Mouse (Mus musculus) erythroblast, adult 5-6 weeks (primary cell): ENCODE measurements around the gene Hspa1l. TPM values are rescaled to one million over a fixed set of nuclear protein-coding genes. Genes with fewer than 3 reads are reported as not detected.

Experiments
- ATAC-seq: replicated peaks from 2 replicates; pipeline ENCODE4 v1.8.0; 2016; ENCODE audit warnings: moderate number of reproducible peaks, mild to moderate bottlenecking, moderate TSS enrichment, inconsistent platforms; ENCODE audit not compliant: poor library complexity, low FRiP score, severe bottlenecking
- total RNA-seq, 2 experiments: library from RNA; stranded (forward) in 1 of 2; stranded (reverse) in 1 of 2; fragments of 150-400 nt in 1 of 2; fragments of 200-764, 138-1000 nt in 1 of 2; gene quantifications; 2 replicates each; pipeline versions ENCODE4 v1.2.3 to v1.2.4; 2015 to 2017; ENCODE audit warnings: low replicate concordance in 2 of 2

Hspa1l gene
- total RNA-seq, 2 experiments from 2014 or later: not detected

DNA sequence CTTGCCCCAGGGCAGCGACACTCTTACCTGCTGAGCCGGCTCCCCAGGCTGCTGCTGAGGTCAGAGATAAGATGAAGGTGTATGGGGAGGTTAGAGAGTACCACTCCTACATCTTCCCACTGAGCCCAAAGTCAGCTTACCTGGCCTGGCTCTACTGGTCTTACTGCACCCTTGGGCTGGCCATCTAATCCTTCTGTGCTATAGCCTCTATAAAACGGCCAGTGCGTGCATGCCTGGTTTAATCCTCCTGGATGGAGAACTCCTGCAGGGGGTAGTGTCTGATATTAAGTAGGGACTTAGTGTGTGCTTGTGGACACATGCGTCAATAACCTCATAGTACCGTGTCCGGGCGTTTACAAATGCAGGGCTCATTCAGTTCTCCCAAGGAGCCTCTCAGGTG lies 48.0 kb downstream of the Hspa1l start:
- ATAC-seq: no peak

DNA sequence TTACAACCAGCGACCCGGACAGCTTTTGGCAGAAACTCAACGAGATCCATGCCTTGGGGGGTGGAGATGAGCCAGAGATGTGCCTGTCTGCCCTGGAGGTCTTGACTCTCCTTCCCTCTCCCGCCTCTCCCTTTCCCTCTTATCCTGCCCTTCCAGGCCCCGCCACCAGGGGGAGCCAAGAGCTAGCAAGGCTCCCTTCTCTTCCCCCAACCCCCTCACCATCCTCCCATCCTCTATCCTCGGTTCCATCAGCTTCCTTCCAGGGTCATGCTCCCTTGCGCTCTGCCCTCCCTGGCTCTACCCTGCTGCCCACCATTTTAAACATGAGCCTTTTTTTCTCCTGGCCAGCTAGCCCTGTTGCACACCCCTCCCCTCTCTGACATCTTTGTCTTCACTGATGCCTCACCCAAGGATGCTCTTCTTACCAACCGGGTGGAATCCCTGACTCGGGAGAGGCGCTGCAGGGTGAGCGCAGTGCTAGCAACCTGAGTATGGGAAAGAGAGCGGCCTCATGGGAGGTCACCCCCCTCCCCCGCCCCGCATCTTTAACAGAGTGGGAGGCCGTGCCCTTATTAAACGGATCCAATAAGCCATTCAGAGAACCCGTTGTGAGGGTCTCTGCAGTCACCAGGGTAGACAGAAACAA lies 48.8 kb downstream of the Hspa1l start:
- peak; percentile 78 for ATAC-seq

DNA sequence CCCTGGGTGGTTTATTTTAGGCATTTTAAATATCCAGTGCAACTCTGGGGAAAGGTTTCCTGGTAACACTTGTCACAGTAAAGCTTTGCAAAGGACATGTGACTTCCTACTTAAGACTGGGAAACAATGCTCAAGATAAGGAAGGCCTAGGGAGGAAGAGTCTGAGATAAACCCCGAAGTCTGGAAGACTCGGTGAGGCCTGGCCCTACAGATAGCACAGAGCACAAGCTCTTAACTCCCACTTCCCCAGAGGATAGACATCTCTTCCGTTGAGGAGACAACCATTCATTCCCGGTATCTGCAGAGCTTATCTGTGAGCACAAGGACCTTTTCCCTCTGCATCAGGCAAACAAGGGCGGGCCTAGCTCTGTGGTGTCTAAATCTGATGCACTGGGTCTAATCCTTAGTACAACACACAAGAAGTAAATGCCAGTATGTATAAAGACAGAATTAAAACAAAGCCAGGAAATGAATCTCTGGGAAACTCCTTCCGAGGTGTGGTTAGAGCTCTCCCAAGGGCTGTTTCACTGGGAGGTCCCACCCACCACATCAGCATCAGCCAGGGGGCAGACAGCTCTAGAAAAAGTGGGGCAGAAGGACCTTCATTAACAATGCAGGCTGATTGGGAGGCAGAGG lies 49.5 kb downstream of the Hspa1l start:
- no peak for ATAC-seq

DNA sequence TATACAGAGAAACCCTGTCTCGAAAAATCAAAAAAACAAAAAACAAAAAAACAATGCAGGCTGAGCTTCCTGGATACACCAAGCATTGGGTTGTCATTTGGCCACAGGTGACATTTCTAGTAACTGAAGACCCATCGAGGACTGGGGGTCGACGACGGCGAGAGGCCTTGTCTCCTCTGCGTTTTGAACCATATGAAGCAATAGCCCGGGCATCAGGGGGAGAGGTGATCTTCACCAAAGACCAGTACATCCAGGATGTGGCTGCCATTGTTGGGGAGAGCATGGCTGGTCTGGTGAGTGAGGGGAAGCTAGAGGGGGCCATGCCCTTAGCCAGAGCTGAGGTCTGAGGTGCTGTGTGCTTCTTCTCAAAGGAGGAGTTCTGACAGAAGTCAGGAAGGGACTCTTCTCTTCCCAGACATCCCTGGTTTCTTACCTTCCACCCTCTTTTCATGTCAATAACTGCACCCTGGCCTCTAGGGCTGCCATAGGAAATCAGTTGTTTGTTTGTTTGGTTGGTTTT lies 50.1 kb downstream of the Hspa1l start:
- no peak for ATAC-seq

DNA sequence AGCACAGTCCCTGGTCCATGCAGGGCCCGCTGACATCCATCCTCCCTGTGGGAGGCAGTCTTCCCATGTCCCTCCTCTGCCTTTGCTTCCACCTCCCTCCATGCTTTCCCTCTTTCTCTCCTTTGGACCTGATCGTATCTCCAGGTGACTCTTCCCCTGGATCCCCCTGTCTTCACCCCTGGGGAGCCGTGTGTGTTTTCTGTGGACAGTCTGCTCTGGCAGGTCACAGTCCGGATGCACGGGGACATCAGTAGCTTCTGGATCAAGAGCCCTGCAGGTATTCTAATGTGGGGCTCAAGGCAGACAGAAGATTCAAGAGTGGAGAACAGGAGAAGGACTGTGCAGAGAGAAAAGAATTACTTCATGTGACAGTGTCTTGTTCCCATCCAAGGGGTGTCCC lies 50.7 kb downstream of the Hspa1l start:
- no peak for ATAC-seq

DNA sequence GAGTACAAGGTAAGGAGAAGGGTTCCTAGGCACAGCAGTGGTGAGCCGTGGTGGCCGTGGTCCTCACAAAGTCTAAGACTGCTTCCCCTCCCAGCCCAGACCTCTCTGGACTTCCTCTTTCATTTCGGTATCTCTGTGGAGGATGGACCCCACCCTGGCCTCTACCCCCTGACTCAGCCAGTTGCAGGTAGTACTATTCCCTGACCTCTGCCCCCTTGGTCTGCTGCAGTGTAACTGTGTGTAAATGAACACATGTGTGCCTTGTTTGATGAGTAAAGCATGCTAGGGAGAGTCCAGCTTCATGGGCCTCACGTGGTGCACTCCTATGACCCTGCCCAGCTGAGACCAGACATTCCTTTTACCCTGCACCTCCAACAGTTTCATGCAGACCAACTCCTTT lies 51.3 kb downstream of the Hspa1l start:
- ATAC-seq: no peak

DNA sequence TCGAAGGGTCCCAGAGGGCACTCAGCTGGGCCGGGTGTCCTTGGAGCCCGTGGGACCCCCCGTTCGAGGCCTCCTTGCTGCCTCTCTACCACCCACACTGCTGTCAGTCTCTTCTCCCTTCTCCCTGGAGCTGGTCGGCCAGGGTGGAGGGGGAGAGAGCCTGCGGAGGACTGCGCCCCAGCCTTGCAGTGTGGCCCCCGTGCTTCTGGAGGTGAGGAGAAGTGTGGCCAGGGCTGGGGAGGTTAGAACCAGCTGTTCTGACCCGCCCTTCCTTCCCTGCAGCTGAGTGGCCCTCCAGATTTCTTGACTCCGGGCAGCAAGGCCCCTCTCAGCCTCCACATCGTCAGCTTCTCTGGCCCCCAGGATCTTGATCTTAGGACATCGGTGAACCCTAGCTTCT lies 51.8 kb downstream of the Hspa1l start:
- no peak for ATAC-seq

DNA sequence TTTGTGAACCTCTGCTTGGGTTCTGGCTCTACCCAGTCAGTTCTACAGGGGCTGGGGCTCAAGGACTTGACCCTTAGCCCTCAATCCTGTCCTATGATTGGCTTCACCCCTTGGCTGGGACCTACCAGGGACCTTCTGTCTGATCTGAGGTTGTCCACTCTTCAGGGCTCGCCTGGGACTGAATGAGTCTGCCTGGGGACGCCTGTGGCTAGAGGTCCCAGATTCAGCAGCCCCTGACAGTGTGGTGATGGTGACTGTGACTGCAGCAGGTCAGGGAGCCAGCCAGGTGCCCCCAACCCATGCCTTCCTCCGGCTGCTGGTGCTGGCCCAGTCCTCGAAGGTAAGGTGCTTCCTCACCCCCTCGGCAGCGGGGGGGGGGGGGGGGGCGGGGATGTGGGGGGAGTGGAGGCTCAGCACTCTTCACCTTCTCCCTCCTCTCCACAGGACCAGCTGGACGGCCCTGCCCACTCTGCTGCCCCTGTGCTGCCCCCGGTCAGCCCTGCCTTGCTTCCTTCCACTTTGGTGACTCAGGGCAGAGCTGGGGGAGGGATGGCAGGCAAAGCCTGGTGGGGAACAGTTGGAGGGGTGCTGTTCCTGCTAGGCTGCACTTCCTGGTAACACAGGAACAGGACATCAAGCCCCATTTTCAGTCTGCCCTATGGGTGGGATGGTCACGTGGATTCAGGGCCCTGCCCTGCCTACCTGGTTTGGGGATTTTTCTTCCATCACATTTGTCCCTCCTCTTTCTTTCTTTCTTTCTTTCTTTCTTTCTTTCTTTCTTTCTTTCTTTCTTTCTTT lies 52.4 kb downstream of the Hspa1l start:
- no peak for ATAC-seq

DNA sequence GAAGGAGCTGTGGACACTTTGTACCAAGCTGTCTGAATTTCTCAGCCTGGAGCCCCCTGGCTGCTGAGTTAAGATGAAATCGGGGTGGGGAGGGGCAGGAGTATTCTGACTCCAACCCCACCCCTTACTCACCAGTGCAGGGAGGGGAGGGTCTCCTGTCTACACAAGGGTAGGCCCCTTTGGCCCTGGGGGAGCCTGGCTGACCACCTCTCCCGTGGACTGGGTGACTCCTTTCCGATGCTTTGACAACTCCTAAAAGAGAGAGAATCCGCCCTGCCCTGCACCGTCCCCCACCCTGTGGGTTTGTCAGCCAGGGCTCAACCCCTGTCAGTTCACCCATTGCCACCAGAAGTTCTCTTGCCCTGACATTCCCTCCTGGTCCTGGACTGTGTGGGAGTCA lies 53.7 kb downstream of the Hspa1l start:
- no peak for ATAC-seq

DNA sequence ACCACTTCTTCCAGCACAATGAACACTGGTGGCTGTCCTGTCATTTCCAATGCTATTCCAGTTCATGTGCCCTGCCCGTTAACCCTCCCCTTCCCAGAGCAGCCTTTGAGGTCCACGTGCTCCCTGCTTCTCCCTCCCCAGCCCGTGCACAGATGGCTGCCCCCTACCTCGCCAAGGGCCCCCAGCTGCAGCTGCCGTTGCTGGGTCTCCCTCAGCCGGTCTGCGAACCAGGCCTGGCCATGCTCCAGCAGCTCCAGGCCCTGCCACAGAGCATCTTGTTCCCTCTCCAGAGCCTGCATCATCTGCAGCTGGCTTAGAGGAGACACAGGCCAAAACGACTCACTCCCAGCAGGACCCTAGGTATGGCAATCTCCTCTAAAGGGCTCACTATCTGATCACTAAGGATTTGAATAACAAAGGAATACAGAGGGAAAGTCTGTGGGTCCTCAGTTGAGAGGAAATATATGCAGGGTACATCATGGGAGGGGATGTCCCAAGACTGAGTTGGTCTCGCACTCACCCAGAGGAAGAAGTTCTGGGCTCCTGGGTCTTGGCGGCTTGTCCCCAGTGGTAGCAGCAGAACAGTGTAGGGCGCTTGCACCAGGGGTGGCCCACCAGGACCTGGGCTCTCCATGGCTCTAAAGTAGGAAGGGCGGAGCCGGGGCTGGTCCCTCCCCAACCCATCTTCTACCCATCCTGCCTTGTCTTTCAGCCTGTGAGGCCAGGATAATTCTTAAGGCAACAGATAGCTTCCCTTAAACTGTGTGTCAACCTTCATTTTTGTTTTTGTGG lies 55.0 kb downstream of the Hspa1l start, which contains the start of gene Sapcd1:
TSS of gene Sapcd1 (minus strand) at position 740 of the 792 bp plus-strand sequence.
- no peak for ATAC-seq

DNA sequence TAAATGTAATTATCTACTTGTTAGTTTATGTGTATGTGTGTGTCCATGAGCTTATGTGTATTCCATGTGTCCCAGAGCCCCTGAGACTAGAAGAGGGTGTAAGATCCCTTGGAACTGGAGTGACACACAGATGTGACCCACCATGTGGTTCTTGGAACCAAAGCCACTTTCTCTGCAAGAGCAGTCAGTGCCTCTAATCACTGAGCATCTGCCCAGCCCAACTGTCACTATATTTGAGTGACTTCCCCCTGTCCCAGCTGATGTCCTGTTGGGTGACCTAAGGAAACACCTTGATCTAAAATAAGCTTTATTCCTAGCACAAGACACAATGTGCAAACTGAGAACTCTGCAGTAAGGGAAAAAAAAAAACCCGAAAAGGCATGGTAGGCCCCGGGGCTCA lies 55.8 kb downstream of the Hspa1l start:
- no peak for ATAC-seq

Other genes with a start within 250 kb of the Hspa1l start
Only the 30 nearest of the 43 such genes appear.
- 8.3 and 8.6 TPM in 2 replicates for gene Stk19, start 135.8 kb upstream of the Hspa1l start, total RNA-seq (2015; ENCODE audit: low replicate concordance)
- 5.9 TPM in 2 replicates for gene Stk19, start 135.8 kb upstream of the Hspa1l start, total RNA-seq (2017; ENCODE audit: low replicate concordance)
- gene Dxo, start 135.7 kb upstream of the Hspa1l start, total RNA-seq (2015; ENCODE audit: low replicate concordance): 6.5 and 6.9 TPM in 2 replicates
- gene Dxo, start 135.7 kb upstream of the Hspa1l start, total RNA-seq (2017; ENCODE audit: low replicate concordance): 3.5 and 19.9 TPM in 2 replicates
- 4.8 and 9.8 TPM in 2 replicates for gene Skiv2l, start 122.5 kb upstream of the Hspa1l start, total RNA-seq (2015; ENCODE audit: low replicate concordance)
- 16.0 and 20.4 TPM in 2 replicates for gene Skiv2l, start 122.5 kb upstream of the Hspa1l start, total RNA-seq (2017; ENCODE audit: low replicate concordance)
- 23.0 and 30.0 TPM in 2 replicates for gene Nelfe, start 122.3 kb upstream of the Hspa1l start, total RNA-seq (2015; ENCODE audit: low replicate concordance)
- 16.3 and 19.7 TPM in 2 replicates for gene Nelfe, start 122.3 kb upstream of the Hspa1l start, total RNA-seq (2017; ENCODE audit: low replicate concordance)
- not detected in 2 replicates for gene Cfb, start 110.2 kb upstream of the Hspa1l start, total RNA-seq (2015; ENCODE audit: low replicate concordance)
- gene Cfb, start 110.2 kb upstream of the Hspa1l start, total RNA-seq (2017; ENCODE audit: low replicate concordance): 0.43 and 0.56 TPM in 2 replicates
- 0.38 and 0.42 TPM in 2 replicates for gene Zbtb12, start 93.2 kb upstream of the Hspa1l start, total RNA-seq (2015; ENCODE audit: low replicate concordance)
- gene Zbtb12, start 93.2 kb upstream of the Hspa1l start, total RNA-seq (2017; ENCODE audit: low replicate concordance): 0.98 TPM in 1 of 2 replicates, not detected in the other
- gene Gm20547, start 90.7 kb upstream of the Hspa1l start, total RNA-seq (2015; ENCODE audit: low replicate concordance): 1.5 TPM in 1 of 2 replicates, not detected in the other
- not detected in 2 replicates for gene Gm20547, start 90.7 kb upstream of the Hspa1l start, total RNA-seq (2017; ENCODE audit: low replicate concordance)
- gene C2, start 74.4 kb upstream of the Hspa1l start, total RNA-seq (2015; ENCODE audit: low replicate concordance): 3.6 TPM in 1 of 2 replicates, not detected in the other
- 0.98 TPM in 1 of 2 replicates, not detected in the other for gene C2, start 74.4 kb upstream of the Hspa1l start, total RNA-seq (2017; ENCODE audit: low replicate concordance)
- gene Ehmt2, start 74.2 kb upstream of the Hspa1l start, total RNA-seq (2015; ENCODE audit: low replicate concordance): 18.8 and 19.9 TPM in 2 replicates
- gene Ehmt2, start 74.2 kb upstream of the Hspa1l start, total RNA-seq (2017; ENCODE audit: low replicate concordance): 18.8 and 22.0 TPM in 2 replicates
- not detected in 2 replicates for gene Slc44a4, start 58.2 kb upstream of the Hspa1l start, total RNA-seq (2015; ENCODE audit: low replicate concordance)
- not detected in 2 replicates for gene Slc44a4, start 58.2 kb upstream of the Hspa1l start, total RNA-seq (2017; ENCODE audit: low replicate concordance)
- gene Neu1, start 41.5 kb upstream of the Hspa1l start, total RNA-seq (2015; ENCODE audit: low replicate concordance): 12.3 and 12.9 TPM in 2 replicates
- 7.0 and 8.7 TPM in 2 replicates for gene Neu1, start 41.5 kb upstream of the Hspa1l start, total RNA-seq (2017; ENCODE audit: low replicate concordance)
- 4.0 and 7.3 TPM in 2 replicates for gene Hspa1b, start 13.5 kb upstream of the Hspa1l start, total RNA-seq (2015; ENCODE audit: low replicate concordance)
- 4.3 and 7.9 TPM in 2 replicates for gene Hspa1b, start 13.5 kb upstream of the Hspa1l start, total RNA-seq (2017; ENCODE audit: low replicate concordance)
- gene Gm20481, start 2.8 kb upstream of the Hspa1l start, total RNA-seq (2015; ENCODE audit: low replicate concordance): not detected in 2 replicates
- gene Gm20481, start 2.8 kb upstream of the Hspa1l start, total RNA-seq (2017; ENCODE audit: low replicate concordance): not detected in 2 replicates
- 1.5 and 2.9 TPM in 2 replicates for gene Hspa1a, start 547 bp upstream of the Hspa1l start, total RNA-seq (2015; ENCODE audit: low replicate concordance)
- gene Hspa1a, start 547 bp upstream of the Hspa1l start, total RNA-seq (2017; ENCODE audit: low replicate concordance): 5.0 and 5.4 TPM in 2 replicates
- 46.8 and 50.3 TPM in 2 replicates for gene Lsm2, start 9.2 kb downstream of the Hspa1l start, total RNA-seq (2015; ENCODE audit: low replicate concordance)
- gene Lsm2, start 9.2 kb downstream of the Hspa1l start, total RNA-seq (2017; ENCODE audit: low replicate concordance): 11.2 and 16.7 TPM in 2 replicates
- 24.4 and 33.4 TPM in 2 replicates for gene Vars, start 28.3 kb downstream of the Hspa1l start, total RNA-seq (2015; ENCODE audit: low replicate concordance)
- 37.4 and 45.0 TPM in 2 replicates for gene Vars, start 28.3 kb downstream of the Hspa1l start, total RNA-seq (2017; ENCODE audit: low replicate concordance)
- not detected in 2 replicates for gene Vwa7, start 43.9 kb downstream of the Hspa1l start, total RNA-seq (2015; ENCODE audit: low replicate concordance)
- gene Vwa7, start 43.9 kb downstream of the Hspa1l start, total RNA-seq (2017; ENCODE audit: low replicate concordance): not detected in 2 replicates
- 2.3 TPM in 1 of 2 replicates, not detected in the other for gene Sapcd1, start 55.3 kb downstream of the Hspa1l start, total RNA-seq (2015; ENCODE audit: low replicate concordance)
- gene Sapcd1, start 55.3 kb downstream of the Hspa1l start, total RNA-seq (2017; ENCODE audit: low replicate concordance): not detected in 2 replicates
- gene Msh5, start 74.0 kb downstream of the Hspa1l start, total RNA-seq (2015; ENCODE audit: low replicate concordance): 0.38 and 1.5 TPM in 2 replicates
- 5.7 and 8.8 TPM in 2 replicates for gene Msh5, start 74.0 kb downstream of the Hspa1l start, total RNA-seq (2017; ENCODE audit: low replicate concordance)
- 74.6 and 85.9 TPM in 2 replicates for gene Clic1, start 77.3 kb downstream of the Hspa1l start, total RNA-seq (2015; ENCODE audit: low replicate concordance)
- gene Clic1, start 77.3 kb downstream of the Hspa1l start, total RNA-seq (2017; ENCODE audit: low replicate concordance): 66.9 and 68.8 TPM in 2 replicates
- gene Ddah2, start 86.3 kb downstream of the Hspa1l start, total RNA-seq (2015; ENCODE audit: low replicate concordance): 1.0 and 1.7 TPM in 2 replicates
- 2.2 TPM in 1 of 2 replicates, not detected in the other for gene Ddah2, start 86.3 kb downstream of the Hspa1l start, total RNA-seq (2017; ENCODE audit: low replicate concordance)
- not detected in 2 replicates for gene Ly6g6c, start 92.7 kb downstream of the Hspa1l start, total RNA-seq (2015; ENCODE audit: low replicate concordance)
- not detected in 2 replicates for gene Ly6g6c, start 92.7 kb downstream of the Hspa1l start, total RNA-seq (2017; ENCODE audit: low replicate concordance)
- gene Mpig6b, start 93.5 kb downstream of the Hspa1l start, total RNA-seq (2015; ENCODE audit: low replicate concordance): 0.42 TPM in 1 of 2 replicates, not detected in the other
- not detected in 2 replicates for gene Mpig6b, start 93.5 kb downstream of the Hspa1l start, total RNA-seq (2017; ENCODE audit: low replicate concordance)
- not detected in 2 replicates for gene Ly6g6e, start 104.2 kb downstream of the Hspa1l start, total RNA-seq (2015; ENCODE audit: low replicate concordance)
- not detected in 2 replicates for gene Ly6g6e, start 104.2 kb downstream of the Hspa1l start, total RNA-seq (2017; ENCODE audit: low replicate concordance)
- gene Ly6g6d, start 105.4 kb downstream of the Hspa1l start, total RNA-seq (2015; ENCODE audit: low replicate concordance): not detected in 2 replicates
- 1.4 TPM in 1 of 2 replicates, not detected in the other for gene Ly6g6d, start 105.4 kb downstream of the Hspa1l start, total RNA-seq (2017; ENCODE audit: low replicate concordance)
- not detected in 2 replicates for gene Ly6g6f, start 112.9 kb downstream of the Hspa1l start, total RNA-seq (2015; ENCODE audit: low replicate concordance)
- gene Ly6g6f, start 112.9 kb downstream of the Hspa1l start, total RNA-seq (2017; ENCODE audit: low replicate concordance): not detected in 2 replicates
- gene Abhd16a, start 116.6 kb downstream of the Hspa1l start, total RNA-seq (2015; ENCODE audit: low replicate concordance): 28.1 and 36.8 TPM in 2 replicates
- 33.3 and 63.0 TPM in 2 replicates for gene Abhd16a, start 116.6 kb downstream of the Hspa1l start, total RNA-seq (2017; ENCODE audit: low replicate concordance)
- not detected in 2 replicates for gene Ly6g5c, start 135.6 kb downstream of the Hspa1l start, total RNA-seq (2015; ENCODE audit: low replicate concordance)
- not detected in 2 replicates for gene Ly6g5c, start 135.6 kb downstream of the Hspa1l start, total RNA-seq (2017; ENCODE audit: low replicate concordance)
- 7.7 TPM in 1 of 2 replicates, not detected in the other for gene Ly6g5b, start 142.7 kb downstream of the Hspa1l start, total RNA-seq (2015; ENCODE audit: low replicate concordance)
- gene Ly6g5b, start 142.7 kb downstream of the Hspa1l start, total RNA-seq (2017; ENCODE audit: low replicate concordance): 0.34 TPM in 1 of 2 replicates, not detected in the other
- 10.9 and 14.8 TPM in 2 replicates for gene Gpank1, start 148.8 kb downstream of the Hspa1l start, total RNA-seq (2015; ENCODE audit: low replicate concordance)
- 15.8 and 20.4 TPM in 2 replicates for gene Gpank1, start 148.8 kb downstream of the Hspa1l start, total RNA-seq (2017; ENCODE audit: low replicate concordance)